19 mouse cellular contexts compared by ENCODE assay signal in the genomic region with DNA sequence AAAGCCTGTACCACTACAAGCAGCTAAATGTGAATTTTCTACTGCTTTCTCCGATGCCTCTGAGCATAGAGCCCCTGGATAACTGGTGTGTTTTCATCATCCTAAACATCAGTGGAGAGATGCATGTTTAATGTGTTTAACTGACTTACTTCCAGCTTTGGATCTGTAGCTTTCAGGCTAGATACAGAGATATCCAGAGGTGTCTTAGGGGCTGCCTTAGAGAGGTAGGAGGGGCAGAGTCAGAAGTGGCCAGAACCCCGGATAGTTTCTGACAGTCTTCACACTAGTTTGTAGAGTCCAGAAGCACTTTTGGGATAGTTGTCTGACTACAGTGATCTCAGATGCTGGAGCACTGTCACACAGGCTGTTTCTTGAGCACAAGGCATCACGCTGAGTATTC.
"Had no signal": no experiment of that assay in that cellular context is flagged by ENCODE, and none has a peak within 500 bp of the region (broad histone marks: within the 10 kb centered on the region; RNA-seq: fewer than 3 reads in every experiment).

No protein-coding gene starts in this region.

- H3K4me3 ChIP-seq: liver, embryonic 13.5 days; liver, embryonic 15.5 days; lung, embryonic 15.5 days; megakaryocyte, embryonic 14.5 days; midbrain, embryonic 13.5 days; neural tube, embryonic 12.5 days; stomach, embryonic 15.5 days had no signal

- H3K27me3 ChIP-seq: liver, embryonic 13.5 days; liver, embryonic 15.5 days; lung, embryonic 15.5 days; megakaryocyte, embryonic 14.5 days; midbrain, embryonic 13.5 days; neural tube, embryonic 12.5 days; stomach, embryonic 15.5 days had no signal

- DNase-seq: liver, embryonic 13.5 days; liver, postnatal 0 days; lung, adult 2 months; lung, postnatal 14 days; lung, postnatal 36 days; right cerebral cortex, postnatal 14 days; thymus, adult 2 months; thymus, postnatal 25 days; thymus, postnatal 4 days had no signal

- H3K9ac ChIP-seq: liver, embryonic 13.5 days; liver, embryonic 15.5 days; liver, postnatal 0 days; lung, embryonic 15.5 days; midbrain, embryonic 13.5 days; neural tube, embryonic 12.5 days; stomach, embryonic 15.5 days had no signal

- ATAC-seq: liver, postnatal 0 days; lung, postnatal 0 days; midbrain, embryonic 13.5 days; midbrain, embryonic 16.5 days had no signal

- H3K4me1 ChIP-seq: lung, embryonic 15.5 days; stomach, embryonic 15.5 days had no signal

- H3K4me2 ChIP-seq: liver, embryonic 13.5 days; liver, embryonic 15.5 days; lung, embryonic 15.5 days; midbrain, embryonic 13.5 days; neural tube, embryonic 12.5 days; stomach, embryonic 15.5 days had no signal

- H3K27ac ChIP-seq: liver, embryonic 13.5 days; liver, embryonic 15.5 days; lung, embryonic 15.5 days; macrophage; midbrain, embryonic 13.5 days; neural tube, embryonic 12.5 days; stomach, embryonic 15.5 days; stomach, postnatal 0 days had no signal

- H3K9me3 ChIP-seq: liver, embryonic 13.5 days; liver, embryonic 15.5 days; lung, embryonic 15.5 days; megakaryocyte, embryonic 14.5 days; midbrain, embryonic 13.5 days; neural tube, embryonic 12.5 days; stomach, embryonic 15.5 days had no signal
